Mouse (Mus musculus): ENCODE measurements around the gene Pim1. TPM values are rescaled to one million over a fixed set of nuclear protein-coding genes. Genes with fewer than 3 reads are reported as not detected.

Pim1 gene
- polyA plus RNA-seq, 1 experiment = 112 TPM

DNA sequence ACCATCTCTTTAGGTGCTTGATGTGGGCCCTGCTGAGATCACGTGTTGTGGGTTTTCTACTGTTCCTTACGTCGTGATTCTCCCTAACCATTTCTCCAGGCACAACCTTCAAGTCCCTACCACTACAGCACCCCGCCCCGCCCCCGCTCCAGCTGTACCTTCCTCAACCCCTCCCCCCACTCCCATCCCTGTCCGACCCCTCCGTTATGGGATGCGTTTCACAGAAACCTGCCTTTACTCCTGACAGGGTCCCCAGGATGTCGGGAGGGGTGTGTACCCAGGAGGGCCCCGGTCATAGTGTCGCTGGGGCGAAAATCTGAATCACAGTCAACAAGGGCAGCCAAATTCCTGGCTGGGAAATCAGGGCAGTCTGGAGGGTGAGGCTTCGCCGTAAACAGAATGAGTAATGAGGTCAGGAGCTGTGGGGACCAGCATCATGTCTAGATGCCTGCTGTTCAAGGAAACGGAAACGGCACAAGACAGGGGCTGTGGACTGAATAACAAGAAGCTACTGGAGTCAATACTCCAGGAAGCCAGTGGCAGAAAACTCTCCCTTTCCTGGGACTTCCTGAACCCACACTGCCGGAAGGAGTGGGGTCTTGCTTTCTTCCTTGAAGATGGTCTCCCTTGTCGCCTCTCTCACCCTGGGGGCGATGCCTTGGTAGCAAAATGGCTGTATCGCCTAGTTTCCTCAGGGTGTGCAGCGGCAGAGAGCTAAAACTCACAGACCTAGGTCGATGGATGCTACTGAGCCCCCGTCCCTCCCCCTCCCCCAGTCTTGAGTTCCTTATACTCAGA lies 31.0 kb upstream of the Pim1 start:
- no peak for TF ChIP-seq GATA1 (IDR thresholded peaks at IDR 0.05; ENCODE audit: low read length)

DNA sequence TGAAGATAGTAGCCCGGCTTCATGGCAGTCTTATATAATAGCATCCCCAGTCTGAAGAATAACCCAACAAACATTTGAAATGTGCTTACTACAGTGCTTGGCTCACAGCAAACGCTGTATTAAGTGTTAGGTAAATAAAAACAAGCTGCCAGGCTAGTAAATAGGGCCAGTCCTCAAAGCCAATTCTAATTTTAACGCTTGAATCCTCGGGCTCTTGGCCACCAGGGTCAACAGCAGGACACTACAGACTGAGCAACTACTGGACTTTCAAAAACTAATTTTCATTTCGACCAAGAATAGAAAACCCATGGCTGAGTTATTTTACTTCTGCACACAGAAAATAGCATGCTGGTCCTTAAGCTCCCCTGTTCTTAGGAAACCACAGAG lies 30.4 kb upstream of the Pim1 start:
- TF ChIP-seq GATA1 (IDR thresholded peaks at IDR 0.05; ENCODE audit: low read length) = no peak

DNA sequence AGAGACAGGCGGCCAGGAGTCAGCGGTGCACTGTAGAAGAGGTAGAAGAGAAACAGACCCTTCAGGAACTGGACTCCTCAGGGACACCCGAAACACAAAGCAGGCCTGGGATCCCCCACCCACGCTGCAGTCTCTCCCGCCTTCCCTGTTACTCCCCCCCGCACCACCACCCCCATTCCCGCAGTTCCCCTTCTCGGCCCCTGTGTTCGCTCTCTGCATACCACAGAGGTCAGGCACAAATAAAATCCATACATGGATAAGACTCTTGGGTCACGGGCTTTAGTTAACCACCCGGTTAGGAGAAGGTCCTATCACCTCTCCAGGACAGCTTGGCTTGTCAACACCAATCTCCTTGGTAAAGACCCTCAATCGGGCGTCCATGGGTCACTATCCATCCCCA lies 26.9 kb upstream of the Pim1 start:
- no peak for TF ChIP-seq GATA1 (IDR thresholded peaks at IDR 0.05; ENCODE audit: low read length)

DNA sequence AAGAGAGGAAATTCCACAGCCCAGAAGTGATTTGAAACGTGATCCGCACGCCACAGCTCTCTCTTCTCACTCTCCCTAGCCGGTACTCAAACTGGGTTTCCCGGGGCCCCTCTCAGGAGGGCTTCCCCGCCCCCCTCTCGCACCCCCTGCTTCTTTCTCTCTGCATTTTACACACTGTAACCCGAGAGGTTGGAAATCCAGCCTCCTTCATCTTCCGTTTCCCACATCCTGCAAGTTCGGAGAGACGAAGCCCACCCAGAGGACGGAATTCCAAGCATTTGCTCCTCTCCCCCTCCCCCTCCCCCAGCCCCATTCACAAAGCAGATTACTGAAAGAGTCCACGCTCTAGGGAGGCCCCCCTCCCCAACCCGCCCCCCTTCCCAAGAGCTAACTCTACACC lies 26.5 kb upstream of the Pim1 start:
- no peak for TF ChIP-seq GATA1 (IDR thresholded peaks at IDR 0.05; ENCODE audit: low read length)

DNA sequence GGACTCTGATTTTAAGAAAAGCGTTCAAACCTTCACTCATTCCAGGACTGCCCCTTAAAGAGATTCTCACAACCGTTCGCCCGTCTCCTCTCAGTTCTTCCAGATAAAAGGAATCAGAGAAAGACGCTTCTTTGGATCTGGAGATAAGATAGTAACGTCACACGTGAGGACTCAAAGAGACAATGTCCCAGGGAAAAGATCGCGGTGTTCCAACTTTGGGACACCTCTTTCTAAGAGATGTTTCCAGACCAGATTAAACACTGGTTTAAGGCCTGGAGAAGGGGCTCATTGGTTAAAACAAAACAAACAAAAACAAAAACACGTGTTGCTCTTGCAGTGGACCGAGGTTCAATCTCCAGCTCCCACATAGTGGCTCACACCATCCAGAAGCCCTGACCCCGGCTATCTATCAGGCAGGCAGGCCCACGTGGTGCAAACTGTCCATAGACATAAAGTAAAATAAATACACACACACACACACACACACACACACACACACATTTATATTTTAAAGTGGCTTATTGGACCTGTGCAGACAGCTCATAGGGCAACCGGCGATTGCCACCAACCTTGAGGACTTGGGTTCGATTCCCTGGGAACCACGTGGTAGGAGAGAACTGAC lies 25.9 kb upstream of the Pim1 start:
- TF ChIP-seq GATA1 (IDR thresholded peaks at IDR 0.05; ENCODE audit: low read length) = no peak

DNA sequence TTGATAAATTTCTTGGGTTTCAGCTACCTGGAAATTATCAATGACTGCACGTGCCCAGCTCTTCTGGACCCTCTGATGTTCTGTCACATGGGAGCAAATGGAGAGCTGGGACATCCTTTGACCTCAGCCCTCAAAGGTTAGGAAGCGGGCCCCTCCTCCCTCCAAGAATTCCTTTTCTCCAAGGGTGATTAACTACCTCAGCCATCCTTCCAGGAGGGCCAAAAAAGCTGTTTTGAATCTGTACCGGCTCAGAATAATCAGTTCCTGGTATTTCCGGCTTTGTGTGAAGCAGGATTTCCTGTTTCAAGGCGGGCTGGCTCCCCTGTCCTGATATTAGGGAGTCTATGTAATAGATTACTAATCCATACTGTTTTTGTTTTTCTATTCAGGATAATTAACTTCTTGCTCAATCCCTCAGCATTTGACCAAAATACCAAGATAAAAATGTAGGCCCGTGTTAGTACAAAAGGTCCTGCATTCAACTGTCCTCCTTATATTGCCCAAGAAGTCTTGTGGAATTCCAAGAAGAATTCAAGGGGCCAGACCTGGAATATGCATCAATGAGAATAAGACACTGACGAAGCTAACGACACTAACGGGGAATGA lies 25.0 kb upstream of the Pim1 start:
- no peak for TF ChIP-seq GATA1 (IDR thresholded peaks at IDR 0.05; ENCODE audit: low read length)

DNA sequence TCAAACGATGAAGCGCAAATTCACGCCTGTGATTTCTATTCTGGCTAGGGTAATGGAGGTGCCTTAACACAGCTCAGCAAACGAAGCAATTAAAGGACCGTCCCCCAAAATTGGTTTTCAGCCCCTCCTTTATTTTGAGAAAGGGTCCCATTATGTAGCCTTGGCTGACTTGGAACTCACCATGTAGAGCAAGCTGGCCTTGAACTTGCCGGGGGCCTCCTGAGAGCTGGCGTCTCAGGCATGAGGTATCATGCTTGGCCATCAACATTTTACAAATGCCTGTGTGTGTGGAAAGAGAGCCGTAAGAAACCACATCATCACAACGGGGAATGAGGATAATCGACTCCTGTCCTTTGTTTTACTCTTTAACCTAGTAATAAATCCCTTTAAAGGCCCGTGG lies 23.5 kb upstream of the Pim1 start:
- no peak for TF ChIP-seq GATA1 (IDR thresholded peaks at IDR 0.05; ENCODE audit: low read length)

DNA sequence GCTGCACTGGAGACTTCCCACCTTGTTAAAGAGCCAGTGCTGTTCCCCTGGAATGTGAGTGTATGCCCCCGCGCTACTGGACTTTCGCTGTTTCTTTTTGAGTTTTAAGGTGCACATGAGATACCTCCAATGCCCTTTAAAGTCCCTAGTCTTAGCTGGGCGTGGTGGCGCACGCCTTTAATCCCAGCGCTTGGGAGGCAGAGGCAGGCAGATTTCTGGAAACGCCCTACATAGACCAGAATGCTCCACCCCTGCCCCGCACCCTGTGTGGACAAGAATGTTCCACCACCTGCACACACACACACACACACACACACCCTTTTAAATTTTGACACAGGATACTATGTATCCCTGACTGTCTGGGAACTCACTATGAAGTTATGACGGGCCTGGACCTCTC lies 17.1 kb upstream of the Pim1 start:
- TF ChIP-seq GATA1 (IDR thresholded peaks at IDR 0.05; ENCODE audit: low read length) = no peak

DNA sequence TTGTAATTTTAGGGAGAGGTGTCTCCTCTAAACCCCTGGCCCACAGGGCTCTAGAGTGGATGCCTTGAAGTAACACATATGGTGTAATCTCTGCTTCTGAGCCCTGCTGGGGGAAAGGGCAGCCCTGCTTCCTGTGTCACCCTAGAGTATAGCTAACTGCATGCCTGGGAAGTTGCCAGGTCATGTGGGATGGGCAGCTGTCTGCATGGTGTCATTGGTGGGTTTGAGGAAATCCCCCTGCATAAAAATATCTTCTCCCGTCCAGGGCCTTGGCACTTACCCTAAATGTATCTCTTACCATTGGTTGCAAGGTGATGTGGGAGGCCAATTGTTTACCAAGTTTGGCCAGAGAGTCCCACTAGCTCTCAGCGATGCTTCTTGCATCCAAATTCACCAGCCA lies 16.5 kb upstream of the Pim1 start:
- no peak for TF ChIP-seq GATA1 (IDR thresholded peaks at IDR 0.05; ENCODE audit: low read length)

DNA sequence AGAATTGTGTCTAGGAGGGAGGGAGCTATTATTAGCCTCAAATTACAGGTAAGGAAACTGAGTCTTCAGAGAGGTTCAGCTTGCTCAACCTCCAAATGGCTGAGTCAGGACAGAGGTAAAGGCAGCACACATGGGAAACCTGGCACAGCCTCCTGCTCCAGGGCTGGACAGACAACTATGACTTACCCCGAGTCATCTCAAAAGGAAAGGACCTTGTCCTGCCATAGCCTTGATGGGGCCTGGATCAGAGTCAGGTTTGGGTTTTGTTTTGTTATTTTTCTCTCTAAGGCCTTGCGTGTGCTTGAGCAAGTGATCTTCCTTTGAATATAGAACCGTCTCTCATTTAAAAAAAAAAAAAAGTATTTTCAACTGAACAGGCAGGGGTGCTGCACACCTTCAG lies 15.4 kb upstream of the Pim1 start:
- no peak for TF ChIP-seq GATA1 (IDR thresholded peaks at IDR 0.05; ENCODE audit: low read length)

DNA sequence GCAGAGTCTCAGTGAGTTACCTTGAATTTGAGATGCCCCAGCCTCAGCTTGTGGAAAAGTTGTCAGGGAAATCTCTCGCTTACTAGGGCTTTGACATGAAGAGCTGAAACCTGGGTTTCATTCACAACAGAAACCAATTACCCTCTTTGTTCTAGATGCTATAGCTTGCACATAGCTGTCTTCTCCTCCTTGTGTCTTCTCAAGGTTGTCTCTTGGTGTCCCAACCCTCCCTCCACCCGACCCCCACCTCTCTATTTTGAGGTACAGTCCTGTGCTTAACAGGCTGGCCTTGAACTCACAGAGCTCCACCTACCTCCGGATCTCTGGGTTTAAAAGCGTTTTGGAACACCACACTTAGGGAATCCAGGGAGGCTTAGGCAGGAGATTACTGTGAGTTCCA lies 14.1 kb upstream of the Pim1 start:
- no peak for TF ChIP-seq GATA1 (IDR thresholded peaks at IDR 0.05; ENCODE audit: low read length)

DNA sequence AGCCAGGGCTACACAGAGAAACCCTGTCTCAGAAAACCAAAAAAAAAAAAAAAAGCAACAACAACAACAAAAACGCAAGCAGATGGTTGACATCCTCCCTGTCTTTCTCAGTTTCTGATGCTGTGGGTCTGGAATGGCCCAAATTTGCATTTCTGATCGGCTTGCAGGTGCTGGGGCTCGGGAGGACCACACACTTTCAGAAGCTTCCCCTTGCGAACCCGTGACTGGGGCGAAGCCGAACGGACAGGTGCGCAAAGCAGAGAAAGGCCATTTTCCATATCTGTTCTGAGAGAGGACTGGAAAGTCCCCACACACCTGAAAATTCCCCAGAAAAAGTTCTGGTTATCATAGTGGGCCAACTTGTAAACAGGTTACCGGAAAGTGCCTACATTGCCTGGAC lies 13.2 kb upstream of the Pim1 start:
- no peak for TF ChIP-seq GATA1 (IDR thresholded peaks at IDR 0.05; ENCODE audit: low read length)

DNA sequence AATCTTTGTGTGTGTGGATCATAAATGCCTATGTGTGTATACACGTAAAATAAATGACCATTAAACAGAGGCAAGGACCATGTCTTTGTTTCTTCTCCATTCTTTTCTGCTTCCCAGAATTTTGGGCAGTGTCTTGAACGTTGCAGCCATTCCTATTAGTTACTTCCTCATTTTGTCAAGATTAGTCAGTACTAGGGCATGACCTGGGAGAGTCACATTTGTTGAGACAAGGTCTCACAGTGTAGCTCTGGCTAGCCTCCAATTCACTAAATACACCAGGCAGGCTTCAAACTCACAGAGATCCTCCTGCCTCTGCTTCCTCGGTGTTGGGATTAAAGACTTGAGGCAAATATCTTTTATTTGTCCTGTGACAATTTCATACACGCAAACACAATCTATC lies 12.3 kb upstream of the Pim1 start:
- TF ChIP-seq GATA1 (IDR thresholded peaks at IDR 0.05; ENCODE audit: low read length) = no peak

DNA sequence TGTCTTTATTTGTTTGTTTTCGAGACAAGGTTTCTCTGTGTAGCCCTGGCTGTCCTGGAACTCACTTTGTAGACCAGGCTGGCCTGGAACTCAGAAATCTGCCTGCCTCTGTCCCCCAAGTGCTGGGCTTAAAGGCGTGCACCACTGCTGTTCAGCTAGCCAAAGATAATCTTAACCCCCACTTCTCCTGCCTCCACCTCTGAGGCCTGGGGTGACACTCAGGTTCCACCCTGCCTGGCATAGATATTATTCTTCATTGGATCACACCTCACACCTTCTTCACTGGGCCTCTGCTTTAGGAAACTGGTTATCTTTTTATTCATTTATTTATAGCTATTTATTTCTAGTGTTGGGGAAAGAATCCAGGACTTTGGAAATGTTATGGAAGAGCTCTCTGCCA lies 10.3 kb upstream of the Pim1 start:
- TF ChIP-seq GATA1 (IDR thresholded peaks at IDR 0.05; ENCODE audit: low read length) = no peak

DNA sequence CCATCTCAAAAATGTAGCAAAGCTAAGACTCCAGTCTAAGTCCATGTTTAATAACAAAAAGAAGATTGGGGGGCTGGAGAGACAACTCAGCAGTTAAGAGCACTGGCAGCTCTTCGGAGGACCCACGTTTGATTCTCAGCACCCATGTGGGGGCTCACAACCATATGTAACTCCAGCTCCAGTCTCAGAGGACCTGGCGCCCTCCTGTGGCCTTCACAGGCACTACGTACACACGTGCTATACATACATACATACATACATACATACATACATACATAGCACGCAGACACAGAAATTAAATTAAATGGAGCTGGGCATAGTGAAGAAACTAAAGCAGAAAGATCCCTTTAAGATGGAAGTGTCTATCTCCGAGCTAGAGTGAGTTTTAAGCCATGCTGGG lies 7.9 kb upstream of the Pim1 start:
- no peak for TF ChIP-seq GATA1 (IDR thresholded peaks at IDR 0.05; ENCODE audit: low read length)

DNA sequence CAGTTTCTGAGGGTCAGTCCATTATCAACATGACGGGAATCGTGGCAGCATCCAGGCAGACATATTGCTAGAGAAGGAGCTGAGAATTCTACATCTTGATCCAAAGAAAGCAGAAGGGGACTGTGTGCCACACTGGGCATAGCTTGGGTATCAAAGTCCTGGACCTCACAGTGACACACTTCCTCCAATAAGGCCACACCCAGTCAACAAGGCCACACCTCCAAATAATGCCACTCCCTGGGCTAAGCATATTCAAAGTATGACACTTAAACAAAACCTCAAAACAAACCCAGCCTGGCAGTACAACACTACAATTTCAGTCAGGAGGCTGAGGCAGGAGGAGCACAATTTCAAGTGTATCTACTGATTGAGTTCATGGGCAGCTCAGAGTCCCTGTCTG lies 7.3 kb upstream of the Pim1 start:
- TF ChIP-seq GATA1 (IDR thresholded peaks at IDR 0.05; ENCODE audit: low read length) = no peak

DNA sequence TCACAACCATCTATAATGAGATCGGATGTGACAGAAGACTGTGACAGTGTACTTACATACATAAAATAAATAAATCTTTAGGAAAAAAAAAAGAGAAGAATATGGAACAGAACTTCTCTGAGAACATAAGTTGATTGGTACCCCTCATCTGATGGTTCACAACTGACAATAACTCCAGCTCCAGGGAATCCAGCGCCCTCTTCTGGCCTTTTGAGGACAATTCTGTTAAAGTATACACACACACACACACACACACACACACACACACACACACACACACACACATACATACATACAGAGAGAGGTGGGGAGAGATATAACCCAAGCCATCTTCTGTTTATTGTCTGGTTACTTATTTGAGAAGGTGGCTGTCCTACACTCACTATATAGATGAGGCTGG lies 6.1 kb upstream of the Pim1 start:
- no peak for TF ChIP-seq GATA1 (IDR thresholded peaks at IDR 0.05; ENCODE audit: low read length)

Measured in G1E-ER4 (cell line).